In the genomic region with DNA sequence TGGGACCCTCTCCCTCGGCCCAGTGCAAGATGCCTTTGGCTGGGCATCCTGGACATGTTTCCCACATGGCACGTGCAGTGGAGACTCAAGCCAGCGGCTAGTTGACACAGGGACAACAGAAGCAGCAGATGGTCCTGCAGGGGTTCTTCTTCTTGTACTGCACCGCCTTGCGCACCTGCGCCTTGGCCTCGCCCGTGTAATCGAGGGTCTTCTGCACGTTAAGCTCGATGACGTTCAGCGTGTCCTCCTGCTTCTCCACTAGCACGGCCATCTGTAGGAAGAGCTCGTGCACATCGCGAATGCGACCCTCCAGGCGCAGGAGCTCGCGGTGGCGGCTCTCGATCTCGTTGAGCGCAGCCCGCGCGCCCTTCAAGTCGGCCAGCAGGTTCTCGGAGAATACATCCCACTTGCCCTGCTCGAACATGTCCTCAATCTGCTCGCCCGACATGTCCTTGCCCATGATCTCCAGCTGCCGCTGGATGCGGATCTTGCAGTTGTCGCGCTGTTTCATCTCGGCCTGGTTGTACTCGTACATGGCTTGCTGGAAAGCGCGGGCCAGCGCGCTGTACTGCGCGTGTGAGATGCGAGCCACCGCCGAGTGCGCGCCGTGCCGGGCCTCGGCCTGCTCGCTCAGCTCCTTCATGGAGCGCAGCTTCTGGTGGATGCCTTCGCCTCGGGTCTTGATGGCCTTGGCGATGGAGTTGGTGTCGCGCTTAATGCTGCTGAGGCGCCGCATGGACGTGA, we compare ENCODE assay signal across 8 mouse cellular contexts. TPM values are rescaled to one million over a fixed set of nuclear protein-coding genes. Genes with fewer than 3 reads are reported as not detected.
A peak's percentile ranks its signal among the peaks of the same experiment; 100 is the strongest.
DNase-seq lines count a peak whose midpoint lies in the region; ATAC-seq and TF ChIP-seq lines count a peak whose summit lies in the region.

No protein-coding gene starts in this region.

- H3K4me3 ChIP-seq in cerebellum, adult 2 months (replicated peaks; ENCODE audit: insufficient read depth, low read depth, low read length): peak overlapping the region; percentile 67
- peak overlapping the region; percentile 55 to 60 for H3K4me3 ChIP-seq in ES-E14 (ENCODE audit: insufficient read depth in 1 of 2, low read depth in 1 of 2, low read length in 2 of 2, poor library complexity in 1 of 2, severe bottlenecking in 1 of 2)
- H3K4me3 ChIP-seq in forebrain, embryonic 13.5 days: peak overlapping the region; percentile 45
- H3K4me3 ChIP-seq in intestine, embryonic 15.5 days (replicated peaks): peak overlapping the region; percentile 39
- peak overlapping the region; percentile 36 for H3K4me3 ChIP-seq in limb, embryonic 15.5 days
- peak overlapping the region; percentile 43 for H3K4me3 ChIP-seq in olfactory bulb, adult 2 months (ENCODE audit: insufficient read depth, low read depth, low read length)

- no peaks in the 10 kb centered on the region for H3K27me3 ChIP-seq in cerebellum, adult 2 months (ENCODE audit: control insufficient read depth, insufficient read depth, low read length)
- H3K27me3 ChIP-seq in forebrain, embryonic 13.5 days: peaks cover 36% of the 10 kb centered on the region
- H3K27me3 ChIP-seq in intestine, embryonic 15.5 days (replicated peaks): peaks cover 16% of the 10 kb centered on the region
- peaks cover 40% of the 10 kb centered on the region for H3K27me3 ChIP-seq in limb, embryonic 15.5 days

- 5% methylated on average over 63 of the region's 63 CpGs for WGBS in cerebellum, adult 2 months
- WGBS in forebrain, embryonic 13.5 days: 8% methylated on average over 63 of the region's 63 CpGs
- 12% methylated on average over 63 of the region's 63 CpGs for WGBS in intestine, embryonic 15.5 days
- WGBS in limb, embryonic 15.5 days: 11% methylated on average over 63 of the region's 63 CpGs
- WGBS in olfactory bulb, adult 2 months: 17% methylated on average over 63 of the region's 63 CpGs

- H3K27ac ChIP-seq in cerebellum, adult 2 months (ENCODE audit: insufficient read depth, low read length): no peak overlapping the region
- no peak overlapping the region for H3K27ac ChIP-seq in ES-E14 (ENCODE audit: insufficient read depth, low read depth, low read length, poor library complexity, severe bottlenecking)
- no peak overlapping the region for H3K27ac ChIP-seq in forebrain, embryonic 13.5 days
- no peak overlapping the region for H3K27ac ChIP-seq in intestine, embryonic 15.5 days
- H3K27ac ChIP-seq in limb, embryonic 15.5 days: no peak overlapping the region
- no peak overlapping the region for H3K27ac ChIP-seq in olfactory bulb, adult 2 months (ENCODE audit: insufficient read depth, low read depth, low read length)

- no peak for TF ChIP-seq CTCF in cerebellum, adult 2 months (IDR thresholded peaks at IDR 0.05; ENCODE audit: borderline replicate concordance, insufficient read depth, low read depth, low read length)
- TF ChIP-seq CTCF in olfactory bulb, adult 2 months (IDR thresholded peaks at IDR 0.05; ENCODE audit: insufficient read depth, low read depth, low read length): no peak

- H3K9me3 ChIP-seq in ES-E14 (ENCODE audit: control insufficient read depth, insufficient read depth, low read depth, low read length): no peaks in the 10 kb centered on the region
- H3K9me3 ChIP-seq in forebrain, embryonic 13.5 days (replicated peaks): no peaks in the 10 kb centered on the region
- no peaks in the 10 kb centered on the region for H3K9me3 ChIP-seq in intestine, embryonic 15.5 days
- no peaks in the 10 kb centered on the region for H3K9me3 ChIP-seq in limb, embryonic 15.5 days

- peak overlapping the region; percentile 35 for H3K9ac ChIP-seq in ES-E14 (ENCODE audit: insufficient read depth, low read depth, low read length, poor library complexity, severe bottlenecking)
- H3K9ac ChIP-seq in forebrain, embryonic 13.5 days: peak overlapping the region; percentile 63
- H3K9ac ChIP-seq in intestine, embryonic 15.5 days: no peak overlapping the region
- H3K9ac ChIP-seq in limb, embryonic 15.5 days: peak overlapping the region; percentile 11; the same call in 1 of the 2 replicates

- in situ Hi-C loops in ES-E14 (cut with MboI; ENCODE audit: low sequenced_read_pairs in 2 of 2, unreplicated experiment in 2 of 2): no loop called here

- peak overlapping the region; percentile 64 for H3K4me2 ChIP-seq in forebrain, embryonic 13.5 days
- peak overlapping the region; percentile 73 for H3K4me2 ChIP-seq in intestine, embryonic 15.5 days (replicated peaks)
- peak overlapping the region; percentile 55 for H3K4me2 ChIP-seq in limb, embryonic 15.5 days

- no peak for TF ChIP-seq POLR2A in cerebellum, adult 2 months (IDR thresholded peaks at IDR 0.05; ENCODE audit: borderline replicate concordance, insufficient read depth, low read length)
- TF ChIP-seq POLR2A in olfactory bulb, adult 2 months (IDR thresholded peaks at IDR 0.05; ENCODE audit: insufficient read depth, low read depth, low read length): no peak

- ATAC-seq in forebrain, embryonic 13.5 days: peak; percentile 95
- peak; percentile 77 for ATAC-seq in intestine, embryonic 15.5 days
- no peak for ATAC-seq in limb, embryonic 15.5 days (ENCODE audit: insufficient number of reproducible peaks, low FRiP score, low TSS enrichment, low read depth)

- peak; percentile 28 to 37 for DNase-seq in cerebellum, adult 2 months
- no peak for DNase-seq in cerebellum, adult 11-12 months
- no peak for DNase-seq in ES-E14 (ENCODE audit: low read depth, low spot score)
- no peak for DNase-seq in urinary bladder, postnatal 4 days (ENCODE audit: low spot score in 2 of 2)

- H3K36me3 ChIP-seq in ES-E14 (ENCODE audit: control insufficient read depth, insufficient read depth, low read length, poor library complexity, severe bottlenecking): no peaks in the 10 kb centered on the region
- H3K36me3 ChIP-seq in forebrain, embryonic 13.5 days (ENCODE audit: poor library complexity, severe bottlenecking): no peaks in the 10 kb centered on the region
- H3K36me3 ChIP-seq in intestine, embryonic 15.5 days: no peaks in the 10 kb centered on the region
- H3K36me3 ChIP-seq in limb, embryonic 15.5 days: no peaks in the 10 kb centered on the region

- 0 out of 2 replicates have a peak, but pooled peaks cover 4% of the 10 kb centered on the region for H3K4me1 ChIP-seq in cerebellum, adult 2 months (ENCODE audit: control insufficient read depth, insufficient read depth, low read length)
- no peaks in the 10 kb centered on the region for H3K4me1 ChIP-seq in ES-E14 (ENCODE audit: control insufficient read depth in 2 of 2, insufficient read depth in 2 of 2, low read length in 2 of 2, poor library complexity in 1 of 2)
- H3K4me1 ChIP-seq in forebrain, embryonic 13.5 days: peaks cover 8% of the 10 kb centered on the region
- 0 out of 2 replicates have a peak, but pooled peaks cover 4% of the 10 kb centered on the region for H3K4me1 ChIP-seq in intestine, embryonic 15.5 days (replicated peaks)
- H3K4me1 ChIP-seq in limb, embryonic 15.5 days: peaks cover 8% of the 10 kb centered on the region
- peaks cover 9% of the 10 kb centered on the region for H3K4me1 ChIP-seq in olfactory bulb, adult 2 months (ENCODE audit: control insufficient read depth, insufficient read depth, low read length)

TF ChIP-seq in ES-E14, 5 proteins besides CTCF, POLR2A, EP300 and RAD21:
- no peak for TF ChIP-seq ZC3H11A (IDR thresholded peaks at IDR 0.05; ENCODE audit: borderline replicate concordance, low read depth, low read length)
- TF ChIP-seq MAFK (IDR thresholded peaks at IDR 0.05; ENCODE audit: insufficient read depth, low read depth, low read length): no peak
- no peak for TF ChIP-seq CHD2 (IDR thresholded peaks at IDR 0.05; ENCODE audit: low read depth, low read length)
- no peak for TF ChIP-seq ZNF384 (IDR thresholded peaks at IDR 0.05; ENCODE audit: low read depth, low read length)
- TF ChIP-seq HCFC1 (IDR thresholded peaks at IDR 0.05; ENCODE audit: borderline replicate concordance, insufficient read depth, low read length): no peak

RNA-seq across cellular contexts. Expression of gene Stx11, which starts 22.9 kb away (rescaled TPM):
- polyA plus RNA-seq in cerebellum, adult 2 months (2012; rRNA removed): 0.10 and 0.11 TPM in 2 replicates
- 0.90 and 2.5 TPM in 2 replicates for total RNA-seq in ES-E14 (2012; rRNA removed)
- polyA plus RNA-seq in forebrain, embryonic 13.5 days (2015; fragmentation: Nextera tagmentation; extraction: Ambion mirVana): 0.58 and 0.67 TPM in 2 replicates
- 1.6 and 1.8 TPM in 2 replicates for polyA plus RNA-seq in intestine, embryonic 15.5 days (2015; fragmentation: Nextera tagmentation; extraction: Ambion mirVana)
- 5.6 and 6.7 TPM in 2 replicates for polyA plus RNA-seq in limb, embryonic 15.5 days (2015; fragmentation: Nextera tagmentation; extraction: Ambion mirVana)
- polyA plus RNA-seq in olfactory bulb, adult 2 months (2012; ENCODE audit: insufficient read depth, insufficient read length, low replicate concordance, missing spikeins): not detected in 2 replicates

Comparison
In these comparisons a context has a peak if more than half of its experiments do, and no peak if none do; other contexts are left out.
1. DNase-seq: peak in cerebellum, adult 2 months (2 of 2); none in cerebellum, adult 11-12 months (single experiment), ES-E14 (single experiment) and urinary bladder, postnatal 4 days (0 of 2).
2. Peak in every context shown above with its lines, with median percentiles within 50 percentile points of each other: H3K4me3 ChIP-seq and H3K4me2 ChIP-seq.